Mouse (Mus musculus) adrenal gland, adult 8-10 months (tissue): ENCODE data around the gene Slc2a13. TPM values are rescaled to one million over a fixed set of nuclear protein-coding genes. Genes with fewer than 3 reads are reported as not detected.

ENCODE experiments used
- DNase-seq: peaks from one replicate; pipeline ENCODE4 v3.0.0; 2022
- total RNA-seq, 4 experiments: library from RNA; stranded (reverse); gene quantifications; 2 replicates each; pipeline ENCODE4 v1.2.4; 2022

Slc2a13 gene
- 1 to 10 TPM; 2.9 to 5.0 (median 3.5) TPM for total RNA-seq

- peak; percentile 86 for DNase-seq
These were observed at the start of gene Slc2a13 for GRCm38 (mm10) chr15:91573111-91573538. Gene Slc2a13, minus strand, starts transcription at chr15:91573261.

GRCm38 (mm10) chr15:91616016-91616415 is 43.0 kb upstream of the Slc2a13 start:
- DNase-seq, result peak; percentile 17

- DNase-seq, result no peak
These were observed 42.5 kb upstream of the Slc2a13 start for GRCm38 (mm10) chr15:91615532-91615931.

GRCm38 (mm10) chr15:91613981-91614665 is 41.1 kb upstream of the Slc2a13 start:
- DNase-seq, result no peak

GRCm38 (mm10) chr15:91609713-91610112 is 36.7 kb upstream of the Slc2a13 start:
- DNase-seq, result peak; percentile 30

GRCm38 (mm10) chr15:91608811-91609210 is 35.8 kb upstream of the Slc2a13 start:
- DNase-seq, result no peak

- no peak for DNase-seq
These were observed 28.1 kb upstream of the Slc2a13 start for GRCm38 (mm10) chr15:91601197-91601596.

GRCm38 (mm10) chr15:91597290-91597689 is 24.2 kb upstream of the Slc2a13 start:
- DNase-seq, result no peak

GRCm38 (mm10) chr15:91574492-91574891 is 1.4 kb upstream of the Slc2a13 start:
- DNase-seq, result peak; percentile 67

- peak; percentile 4 for DNase-seq
These were observed 516 bp downstream of the Slc2a13 start for GRCm38 (mm10) chr15:91572421-91573069.

- DNase-seq, result no peak
These were observed 1.1 kb downstream of the Slc2a13 start for GRCm38 (mm10) chr15:91571981-91572380.

GRCm38 (mm10) chr15:91566784-91567183 is 6.3 kb downstream of the Slc2a13 start:
- DNase-seq, result no peak

- no peak for DNase-seq
These were observed 7.9 kb downstream of the Slc2a13 start for GRCm38 (mm10) chr15:91565025-91565605.

- no peak for DNase-seq
These were observed 11.3 kb downstream of the Slc2a13 start for GRCm38 (mm10) chr15:91561728-91562127.

GRCm38 (mm10) chr15:91555336-91555736 is 17.7 kb downstream of the Slc2a13 start:
- no peak for DNase-seq

- no peak for DNase-seq
These were observed 24.3 kb downstream of the Slc2a13 start for GRCm38 (mm10) chr15:91548586-91549268.

- no peak for DNase-seq
These were observed 28.5 kb downstream of the Slc2a13 start for GRCm38 (mm10) chr15:91544586-91544985.

GRCm38 (mm10) chr15:91538439-91538838 is 34.6 kb downstream of the Slc2a13 start:
- DNase-seq, result no peak

- DNase-seq, result no peak
These were observed 46.2 kb downstream of the Slc2a13 start for GRCm38 (mm10) chr15:91526876-91527275.

GRCm38 (mm10) chr15:91526166-91526565 is 46.9 kb downstream of the Slc2a13 start:
- DNase-seq, result no peak

- no peak for DNase-seq
These were observed 48.6 kb downstream of the Slc2a13 start for GRCm38 (mm10) chr15:91524451-91524850.

GRCm38 (mm10) chr15:91503291-91503690 is 69.8 kb downstream of the Slc2a13 start:
- DNase-seq, result no peak

- DNase-seq, result no peak
These were observed 70.4 kb downstream of the Slc2a13 start for GRCm38 (mm10) chr15:91502661-91503060.
